Mouse (Mus musculus) heart, postnatal 0 days (tissue): ENCODE results near the gene Tpsg1. TPM values are rescaled to one million over a fixed set of nuclear protein-coding genes. Genes with fewer than 3 reads are reported as not detected.

ENCODE experiments used
- ATAC-seq: fragments of 200-750 bp; cut with Nextera tagmentation; 2 replicates; pipeline ENCODE4 v1.8.0; 2017; ENCODE audit warnings: low read depth, moderate number of reproducible peaks, moderate library complexity; ENCODE audit not compliant: insufficient read depth
- DNase-seq: peaks from one replicate; pipeline ENCODE4 v3.0.0-alpha.2; 2016; ENCODE audit warnings: low spot score
- H3K27ac ChIP-seq: fragments of 300-500 bp; sonication (generic); 2 replicates; pipeline ENCODE4 v1.5.1; 2014; ENCODE audit warnings: low read depth, mild to moderate bottlenecking
- H3K27me3 ChIP-seq: fragments of 300-500 bp; sonication (generic); 2 replicates; pipeline ENCODE4 v1.6.1; 2014; ENCODE audit warnings: low read length, mixed read lengths; ENCODE audit not compliant: control insufficient read depth, insufficient read depth
- H3K36me3 ChIP-seq: fragments of 300-500 bp; sonication (generic); replicated peaks from 2 replicates; pipeline ENCODE4 v1.6.1; 2014; ENCODE audit warnings: low read length, mixed read lengths; ENCODE audit not compliant: control insufficient read depth, insufficient read depth
- H3K4me1 ChIP-seq: fragments of 300-500 bp; sonication (generic); 2 replicates; pipeline ENCODE4 v1.6.1; 2014; ENCODE audit warnings: antibody characterized with exemption; ENCODE audit not compliant: control insufficient read depth, insufficient read depth
- H3K4me2 ChIP-seq: fragments of 300-500 bp; sonication (generic); 2 replicates; pipeline ENCODE4 v1.6.1; 2014; ENCODE audit warnings: low read depth, mild to moderate bottlenecking, low read length, moderate library complexity
- H3K4me3 ChIP-seq: fragments of 300-500 bp; sonication (generic); 2 replicates; pipeline ENCODE4 v1.5.1; 2014; ENCODE audit warnings: low read depth, low read length
- H3K9ac ChIP-seq: fragments of 300-500 bp; sonication (generic); replicated peaks from 2 replicates; pipeline ENCODE4 v1.6.1; 2014; ENCODE audit warnings: low read depth, low read length, mixed read lengths
- H3K9me3 ChIP-seq: fragments of 300-500 bp; sonication (generic); replicated peaks from 2 replicates; pipeline ENCODE4 v1.6.1; 2016; ENCODE audit warnings: low read length; ENCODE audit not compliant: control insufficient read depth
- CTCF ChIP-seq: IDR thresholded peaks from 2 replicates; pipeline ENCODE4 v1.5.1; 2016; ENCODE audit warnings: antibody characterized with exemption, control low read depth, low read depth
- EP300 ChIP-seq: IDR thresholded peaks from 2 replicates; pipeline ENCODE4 v1.6.1; 2016; ENCODE audit warnings: antibody characterized with exemption, low read depth
- WGBS: fragments of 180-500 bp; shearing (Covaris S2); extraction: QIAGEN DNeasy Blood & Tissue Kit; methylation state at CpG from one replicate; pipeline ENCODE4 v1.1.7; 2014; 5-methylcytosine and 5-hydroxymethylcytosine counted together
- polyA plus RNA-seq: library from polyadenylated mRNA; unstranded; fragments of >200 nt; fragmentation: Nextera tagmentation; extraction: Ambion mirVana; gene quantifications from 2 replicates; pipeline ENCODE4 v1.2.1, GENCODE M21; 2015
- total RNA-seq: library from RNA; depleted of rRNA; stranded (reverse); fragments of >200 nt; gene quantifications from 2 replicates; pipeline ENCODE4 v1.2.3, GENCODE M21; 2014; ENCODE audit warnings: low replicate concordance

Gene Tpsg1
- total and polyA plus RNA-seq, 2 experiments from 2014 or later, result 0.33 TPM; not detected in 1

- Histone ChIP-seq H3K9ac (no peak overlapping the region), H3K27ac (no peak overlapping the region), H3K27me3 (0 out of 2 replicates have a peak, but pooled peaks cover 2% of the 10 kb centered on the region), H3K4me2 (no peak overlapping the region), H3K4me1 (peaks cover 13% of the 10 kb centered on the region), H3K4me3 (no peak overlapping the region), H3K9me3 (no peaks in the 10 kb centered on the region), H3K36me3 (0 out of 2 replicates have a peak, but pooled peaks cover 4% of the 10 kb centered on the region)
- TF ChIP-seq EP300, result no peak
- no peak for TF ChIP-seq CTCF
- no peak for DNase-seq
- no peak for ATAC-seq
- 64% methylated on average over 4 of the region's 4 CpGs for WGBS
These were observed 32.4 kb downstream of the Tpsg1 start for GRCm38 (mm10) chr17:25401491-25401890.

GRCm38 (mm10) chr17:25402224-25402623 is 33.2 kb downstream of the Tpsg1 start:
- no peak for ATAC-seq
- no peak overlapping the region for H3K4me2 ChIP-seq
- no peak overlapping the region for H3K9ac ChIP-seq
- no peak for DNase-seq
- 0 out of 2 replicates have a peak, but pooled peaks cover under 1% of the 10 kb centered on the region for H3K36me3 ChIP-seq
- H3K27me3 ChIP-seq, result 0 out of 2 replicates have a peak, but pooled peaks cover 2% of the 10 kb centered on the region
- H3K9me3 ChIP-seq, result no peaks in the 10 kb centered on the region
- WGBS, result 84% methylated on average over 13 of the region's 13 CpGs
- peaks cover 15% of the 10 kb centered on the region for H3K4me1 ChIP-seq
- TF ChIP-seq EP300 (no peak), CTCF (no peak)
- no peak overlapping the region for H3K27ac ChIP-seq
- no peak overlapping the region for H3K4me3 ChIP-seq

- Histone ChIP-seq H3K36me3 (no peaks in the 10 kb centered on the region), H3K4me1 (peaks cover 22% of the 10 kb centered on the region), H3K4me3 (no peak overlapping the region), H3K27ac (no peak overlapping the region), H3K9me3 (no peaks in the 10 kb centered on the region), H3K27me3 (0 out of 2 replicates have a peak, but pooled peaks cover 2% of the 10 kb centered on the region), H3K9ac (no peak overlapping the region), H3K4me2 (no peak overlapping the region)
- ATAC-seq, result no peak
- no peak for DNase-seq
- WGBS, result 67% methylated on average over 3 of the region's 3 CpGs
- TF ChIP-seq EP300 (no peak), CTCF (no peak)
These were observed 35.1 kb downstream of the Tpsg1 start for GRCm38 (mm10) chr17:25404190-25404589.

GRCm38 (mm10) chr17:25405224-25405895 is 36.3 kb downstream of the Tpsg1 start:
- DNase-seq (no peak), ATAC-seq (peak; percentile 64)
- no peak overlapping the region for H3K4me3 ChIP-seq
- H3K36me3 ChIP-seq, result no peaks in the 10 kb centered on the region
- TF ChIP-seq EP300, result no peak
- TF ChIP-seq CTCF, result no peak
- no peak overlapping the region for H3K4me2 ChIP-seq
- H3K27ac ChIP-seq, result no peak overlapping the region
- 5% methylated on average over 10 of the region's 10 CpGs for WGBS
- H3K27me3 ChIP-seq, result no peaks in the 10 kb centered on the region
- no peak overlapping the region for H3K9ac ChIP-seq
- peaks cover 26% of the 10 kb centered on the region for H3K4me1 ChIP-seq
- H3K9me3 ChIP-seq, result no peaks in the 10 kb centered on the region

GRCm38 (mm10) chr17:25406011-25406441 is 37.0 kb downstream of the Tpsg1 start:
- H3K27me3 ChIP-seq, result no peaks in the 10 kb centered on the region
- peaks cover 31% of the 10 kb centered on the region for H3K4me1 ChIP-seq
- DNase-seq (no peak), ATAC-seq (no peak)
- H3K36me3 ChIP-seq, result no peaks in the 10 kb centered on the region
- H3K9ac ChIP-seq, result no peak overlapping the region
- no peak overlapping the region for H3K27ac ChIP-seq
- no peaks in the 10 kb centered on the region for H3K9me3 ChIP-seq
- H3K4me2 ChIP-seq, result no peak overlapping the region
- WGBS, result 27% methylated on average over 6 of the region's 6 CpGs
- TF ChIP-seq CTCF (peak; percentile 38), EP300 (no peak)
- H3K4me3 ChIP-seq, result no peak overlapping the region
